ENCODE assay signal across 15 mouse cellular contexts in the genomic region with DNA sequence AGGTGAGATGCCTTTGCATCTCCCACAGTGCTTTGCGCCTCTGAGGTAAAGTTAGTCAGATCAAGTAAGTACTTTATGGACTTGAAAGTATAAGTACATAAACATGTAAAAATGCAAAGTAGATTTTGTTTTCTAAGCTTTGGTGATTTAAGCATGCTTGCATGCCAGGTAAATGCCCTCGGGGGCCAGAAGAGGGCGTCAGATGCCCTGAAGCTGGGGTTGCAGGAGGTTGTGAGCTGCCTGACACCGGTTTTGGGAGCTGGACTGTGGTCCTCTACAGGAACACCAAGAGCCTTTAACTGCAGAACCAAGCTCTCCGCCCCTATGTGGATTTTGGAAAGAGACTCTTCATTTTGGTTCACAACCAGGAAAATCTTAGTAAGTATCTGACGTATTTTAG.
A peak's percentile ranks its signal among the peaks of the same experiment; 100 is the strongest.
DNase-seq lines count a peak whose midpoint lies in the region; ATAC-seq and TF ChIP-seq lines count a peak whose summit lies in the region.
"Had no signal": no experiment of that assay in that cellular context is flagged by ENCODE, and none has a peak within 500 bp of the region (broad histone marks: within the 10 kb centered on the region; RNA-seq: fewer than 3 reads in every experiment).

No protein-coding gene starts in this region.

- H3K4me3 ChIP-seq in heart, adult 2 months, result no peak overlapping the region
- no peak overlapping the region for H3K4me3 ChIP-seq in left cerebral cortex, adult 2 months
- H3K4me3 ChIP-seq in ES-Bruce4 (ENCODE audit: low read depth, low read length), result no peak overlapping the region
- no peak overlapping the region for H3K4me3 ChIP-seq in limb, embryonic 10.5 days
- H3K4me3 ChIP-seq in thymus, adult 2 months (ENCODE audit: control insufficient read depth, insufficient read depth, low read length), result no peak overlapping the region
- H3K4me3 ChIP-seq: erythroblast, embryonic 14.5 days; liver, embryonic 12.5 days had no signal

- no peaks in the 10 kb centered on the region; the same call in 1 of the 2 replicates for H3K27me3 ChIP-seq in heart, adult 2 months (ENCODE audit: control insufficient read depth, insufficient read depth, low read length)
- H3K27me3 ChIP-seq in ES-Bruce4 (ENCODE audit: control insufficient read depth, insufficient read depth, low read length, poor library complexity, severe bottlenecking), result no peaks in the 10 kb centered on the region
- H3K27me3 ChIP-seq in limb, embryonic 10.5 days (ENCODE audit: low read depth, poor library complexity, severe bottlenecking), result no peaks in the 10 kb centered on the region
- H3K27me3 ChIP-seq in thymus, adult 2 months (ENCODE audit: control insufficient read depth, insufficient read depth, low read length), result no peaks in the 10 kb centered on the region
- H3K27me3 ChIP-seq: liver, embryonic 12.5 days had no signal

- intact Hi-C loops in heart, adult 2 months (cut with DNase I), result no loop called here
- intact Hi-C loops in left cerebral cortex, adult 2 months (cut with DNase I), result no loop called here
- intact Hi-C loops in left cerebral cortex, postnatal 14 days (cut with DNase I), result no loop called here

- TF ChIP-seq EP300 in heart, adult 2 months (IDR thresholded peaks at IDR 0.05; ENCODE audit: insufficient read depth, low read depth, low read length), result no peak
- TF ChIP-seq EP300 in ES-Bruce4 (IDR thresholded peaks at IDR 0.05; ENCODE audit: insufficient read depth, low read depth, low read length), result no peak

- no peak overlapping the region for H3K9ac ChIP-seq in heart, adult 2 months (ENCODE audit: low read depth, low read length)
- no peak overlapping the region for H3K9ac ChIP-seq in ES-Bruce4 (ENCODE audit: low read depth, poor library complexity, severe bottlenecking)
- H3K9ac ChIP-seq: liver, embryonic 12.5 days had no signal

- H3K9me3 ChIP-seq in ES-Bruce4 (replicated peaks; ENCODE audit: control insufficient read depth, insufficient read depth, low read length, poor library complexity, severe bottlenecking), result no peaks in the 10 kb centered on the region
- no peaks in the 10 kb centered on the region for H3K9me3 ChIP-seq in limb, embryonic 10.5 days (replicated peaks)

- no peaks in the 10 kb centered on the region for H3K79me2 ChIP-seq in heart, adult 2 months (replicated peaks; ENCODE audit: control insufficient read depth, insufficient read depth, low read length)

- H3K4me1 ChIP-seq in heart, adult 2 months (ENCODE audit: control insufficient read depth, insufficient read depth, low read length), result peaks cover 3% of the 10 kb centered on the region
- no peaks in the 10 kb centered on the region for H3K4me1 ChIP-seq in ES-Bruce4 (ENCODE audit: control insufficient read depth, insufficient read depth, low read length)
- H3K4me1 ChIP-seq in limb, embryonic 10.5 days, result peaks cover 9% of the 10 kb centered on the region; the same call in 1 of the 2 replicates
- H3K4me1 ChIP-seq in thymus, adult 2 months (replicated peaks; ENCODE audit: control insufficient read depth, insufficient read depth, low read length), result no peaks in the 10 kb centered on the region
- H3K4me1 ChIP-seq: liver, embryonic 12.5 days had no signal

- H3K27ac ChIP-seq in heart, adult 2 months, result no peak overlapping the region
- no peak overlapping the region for H3K27ac ChIP-seq in left cerebral cortex, adult 2 months
- no peak overlapping the region for H3K27ac ChIP-seq in ES-Bruce4 (ENCODE audit: insufficient read depth, low read length)
- H3K27ac ChIP-seq in limb, embryonic 10.5 days, result no peak overlapping the region
- no peak overlapping the region for H3K27ac ChIP-seq in thymus, adult 2 months (ENCODE audit: control insufficient read depth, insufficient read depth, low read length)
- H3K27ac ChIP-seq: liver, embryonic 12.5 days had no signal

- DNase-seq in heart, adult 2 months, result no peak
- no peak for DNase-seq in heart, adult 9 months (ENCODE audit: low spot score in 2 of 2)
- DNase-seq in left cerebral cortex, adult 2 months (ENCODE audit: extremely low spot score in 1 of 2, low spot score in 2 of 2), result no peak
- DNase-seq in left cerebral cortex, postnatal 14 days (ENCODE audit: low spot score in 2 of 2), result no peak
- DNase-seq in limb, embryonic 10.5 days (ENCODE audit: low spot score), result peak; percentile 25
- no peak for DNase-seq in thymus, adult 2 months
- DNase-seq: cerebellum, postnatal 25 days; kidney, adult 11 months; left cerebral cortex, postnatal 4 days; right cerebral cortex, postnatal 25 days; thymus, adult 18-20 months had no signal

- H3K36me3 ChIP-seq in heart, adult 2 months (ENCODE audit: control insufficient read depth, insufficient read depth, low read length), result no peaks in the 10 kb centered on the region
- no peaks in the 10 kb centered on the region for H3K36me3 ChIP-seq in ES-Bruce4 (ENCODE audit: control insufficient read depth, insufficient read depth, low read length, poor library complexity, severe bottlenecking)
- H3K36me3 ChIP-seq in limb, embryonic 10.5 days, result peaks cover 9% of the 10 kb centered on the region; the same call in 1 of the 2 replicates
- H3K36me3 ChIP-seq in thymus, adult 2 months (ENCODE audit: control insufficient read depth, insufficient read depth, low read length), result no peaks in the 10 kb centered on the region
- H3K36me3 ChIP-seq: liver, embryonic 12.5 days had no signal

- TF ChIP-seq CTCF in heart, adult 2 months (IDR thresholded peaks at IDR 0.05), result peak; percentile 25
- TF ChIP-seq CTCF in left cerebral cortex, adult 2 months (IDR thresholded peaks at IDR 0.05), result peak; percentile 14; the same call in 1 of the 2 replicates
- TF ChIP-seq CTCF in ES-Bruce4 (IDR thresholded peaks at IDR 0.05; ENCODE audit: low read depth, low read length), result peak; percentile 47
- TF ChIP-seq CTCF in thymus, adult 2 months (IDR thresholded peaks at IDR 0.05; ENCODE audit: borderline replicate concordance, control insufficient read depth, extremely low read depth, insufficient read depth, low read length, poor library complexity), result no peak

- 84% methylated on average over 6 of the region's 6 CpGs for WGBS in heart, adult 2 months
- 87% methylated on average over 6 of the region's 6 CpGs for WGBS in limb, embryonic 10.5 days
- WGBS in thymus, adult 2 months, result 91% methylated on average over 6 of the region's 6 CpGs

- no peak for ATAC-seq in inflammation-experienced regulatory T-cells, adult 6 months
- ATAC-seq: liver, embryonic 12.5 days had no signal

- TF ChIP-seq POLR2A in heart, adult 2 months (IDR thresholded peaks at IDR 0.05; ENCODE audit: insufficient read depth, low read depth, low read length), result no peak
- no peak for TF ChIP-seq POLR2A in ES-Bruce4 (IDR thresholded peaks at IDR 0.05; ENCODE audit: insufficient read depth, low read length)
- TF ChIP-seq POLR2A in thymus, adult 2 months (IDR thresholded peaks at IDR 0.05; ENCODE audit: control insufficient read depth, extremely low read depth, insufficient read depth, low read length, poor library complexity), result no peak
